Mouse (Mus musculus) brain, embryonic 14.5 days (tissue): ENCODE results near the gene Ovgp1.

Experiments
- CTCF ChIP-seq: fragments of 200-500 bp; IDR thresholded peaks from 2 replicates; pipeline ENCODE4 v1.5.1; 2012; ENCODE audit warnings: inconsistent platforms, mild to moderate bottlenecking, moderate library complexity, borderline replicate concordance; ENCODE audit not compliant: insufficient read depth, insufficient read length; ENCODE audit errors: extremely low read depth
- POLR2A ChIP-seq: fragments of 200-500 bp; IDR thresholded peaks from 2 replicates; pipeline ENCODE4 v1.6.1; 2012; ENCODE audit warnings: mild to moderate bottlenecking, inconsistent platforms, borderline replicate concordance; ENCODE audit not compliant: poor library complexity, insufficient read depth, insufficient read length, severe bottlenecking; ENCODE audit errors: extremely low read depth

GRCm38 (mm10) chr3:105951348-105951747, 22.2 kb upstream of the Ovgp1 start:
- no peak for TF ChIP-seq CTCF
- TF ChIP-seq POLR2A, result no peak
